ENCODE assay signal across 22 mouse cellular contexts in genomic region chr7:141198121-141198520, GRCm38 (mm10).
"Had no signal": no experiment of that assay in that cellular context is flagged by ENCODE, and none has a peak within 500 bp of the region (broad histone marks: within the 10 kb centered on the region; RNA-seq: fewer than 3 reads in every experiment).

No protein-coding gene starts in this region.

- H3K4me2 ChIP-seq: intestine, embryonic 15.5 days; kidney, embryonic 15.5 days; lung, embryonic 15.5 days; midbrain, embryonic 15.5 days; neural tube, embryonic 12.5 days; neural tube, embryonic 15.5 days; stomach, embryonic 15.5 days had no signal

- DNase-seq: kidney, adult 11 months; kidney, adult 8-10 months; kidney, postnatal 10 days; kidney, postnatal 36 days; layer of hippocampus, postnatal 36 days; lung, adult 18-20 months; lung, postnatal 10 days; lung, postnatal 36 days; retina, postnatal 1 day; right cerebral cortex, postnatal 25 days; spleen, adult 18-20 months; thymus, postnatal 25 days had no signal

- H3K4me3 ChIP-seq: intestine, embryonic 15.5 days; kidney, embryonic 15.5 days; left cerebral cortex, adult 2 months; lung, embryonic 15.5 days; megakaryocyte, embryonic 14.5 days; midbrain, embryonic 10.5 days; midbrain, embryonic 15.5 days; neural tube, embryonic 12.5 days; neural tube, embryonic 15.5 days; stomach, embryonic 15.5 days had no signal

- H3K27ac ChIP-seq: intestine, embryonic 15.5 days; kidney, embryonic 15.5 days; left cerebral cortex, adult 2 months; lung, embryonic 15.5 days; midbrain, embryonic 10.5 days; midbrain, embryonic 15.5 days; neural tube, embryonic 12.5 days; neural tube, embryonic 15.5 days; stomach, embryonic 15.5 days had no signal

- H3K27me3 ChIP-seq: intestine, embryonic 15.5 days; kidney, embryonic 15.5 days; megakaryocyte, embryonic 14.5 days; midbrain, embryonic 15.5 days; neural tube, embryonic 12.5 days; neural tube, embryonic 15.5 days; stomach, embryonic 15.5 days had no signal

- H3K36me3 ChIP-seq: intestine, embryonic 15.5 days; lung, embryonic 15.5 days; midbrain, embryonic 15.5 days; neural tube, embryonic 12.5 days; neural tube, embryonic 15.5 days; stomach, embryonic 15.5 days had no signal

- H3K9me3 ChIP-seq: intestine, embryonic 15.5 days; kidney, embryonic 15.5 days; lung, embryonic 15.5 days; megakaryocyte, embryonic 14.5 days; midbrain, embryonic 10.5 days; midbrain, embryonic 15.5 days; neural tube, embryonic 12.5 days; neural tube, embryonic 15.5 days; stomach, embryonic 15.5 days had no signal

- ATAC-seq: intestine, embryonic 15.5 days; midbrain, embryonic 15.5 days had no signal

- H3K9ac ChIP-seq: intestine, embryonic 15.5 days; kidney, embryonic 15.5 days; lung, embryonic 15.5 days; neural tube, embryonic 12.5 days; neural tube, embryonic 15.5 days; stomach, embryonic 15.5 days had no signal
